Mouse (Mus musculus) hindbrain, embryonic 14.5 days (tissue): Measurements from ENCODE around the gene Pitpnm3. TPM values are rescaled to one million over a fixed set of nuclear protein-coding genes. Genes with fewer than 3 reads are reported as not detected.
"Not testable (repeated sequence)": the region's sequence is repeated elsewhere in the genome, so short reads cannot be mapped to it uniquely, and the experiment has no call there.

Experiments
- ATAC-seq: fragments of 200-750 bp; cut with Nextera tagmentation; 2 replicates; pipeline ENCODE4 v1.8.0; 2017; ENCODE audit warnings: moderate number of reproducible peaks, mild to moderate bottlenecking, moderate TSS enrichment, moderate library complexity; ENCODE audit not compliant: low FRiP score
- DNase-seq: peaks from one replicate; pipeline ENCODE4 v3.0.0-alpha.2; 2015; ENCODE audit warnings: low spot score
- H3K27ac ChIP-seq: fragments of 300-500 bp; sonication (generic); 2 replicates; pipeline ENCODE4 v1.5.1; 2014; ENCODE audit warnings: mild to moderate bottlenecking, moderate library complexity
- H3K27me3 ChIP-seq: fragments of 300-500 bp; sonication (generic); 2 replicates; pipeline ENCODE4 v1.6.1; 2014; ENCODE audit warnings: mild to moderate bottlenecking, low read length, mixed read lengths; ENCODE audit not compliant: control insufficient read depth, insufficient read depth
- H3K36me3 ChIP-seq: fragments of 300-500 bp; sonication (generic); replicated peaks from 2 replicates; pipeline ENCODE4 v1.6.1; 2014; ENCODE audit not compliant: control insufficient read depth, insufficient read depth
- H3K4me1 ChIP-seq: fragments of 300-500 bp; sonication (generic); replicated peaks from 2 replicates; pipeline ENCODE4 v1.6.1; 2014; ENCODE audit warnings: antibody characterized with exemption, low read length, mixed read lengths; ENCODE audit not compliant: control insufficient read depth, insufficient read depth
- H3K4me2 ChIP-seq: fragments of 300-500 bp; sonication (generic); replicated peaks from 2 replicates; pipeline ENCODE4 v1.6.1; 2014; ENCODE audit warnings: mild to moderate bottlenecking, moderate library complexity
- H3K4me3 ChIP-seq: fragments of 300-500 bp; sonication (generic); replicated peaks from 2 replicates; pipeline ENCODE4 v1.5.1; 2014; ENCODE audit warnings: mild to moderate bottlenecking, low read length
- H3K9ac ChIP-seq: fragments of 300-500 bp; sonication (generic); 2 replicates; pipeline ENCODE4 v1.6.1; 2014
- H3K9me3 ChIP-seq: fragments of 300-500 bp; sonication (generic); 2 replicates; pipeline ENCODE4 v1.6.1; 2016; ENCODE audit warnings: low read length; ENCODE audit not compliant: control insufficient read depth
- WGBS: fragments of 180-500 bp; shearing (Covaris S2); extraction: QIAGEN DNeasy Blood & Tissue Kit; methylation state at CpG from one replicate; pipeline ENCODE4 v1.1.7; 2014; 5-methylcytosine and 5-hydroxymethylcytosine counted together
- polyA plus RNA-seq: library from polyadenylated mRNA; unstranded; fragments of >200 nt; fragmentation: Nextera tagmentation; extraction: Ambion mirVana; gene quantifications from 2 replicates; pipeline ENCODE4 v1.2.1, GENCODE M21; 2014

Gene Pitpnm3
- polyA plus RNA-seq, result 4.9 and 5.2 TPM in 2 replicates

DNA sequence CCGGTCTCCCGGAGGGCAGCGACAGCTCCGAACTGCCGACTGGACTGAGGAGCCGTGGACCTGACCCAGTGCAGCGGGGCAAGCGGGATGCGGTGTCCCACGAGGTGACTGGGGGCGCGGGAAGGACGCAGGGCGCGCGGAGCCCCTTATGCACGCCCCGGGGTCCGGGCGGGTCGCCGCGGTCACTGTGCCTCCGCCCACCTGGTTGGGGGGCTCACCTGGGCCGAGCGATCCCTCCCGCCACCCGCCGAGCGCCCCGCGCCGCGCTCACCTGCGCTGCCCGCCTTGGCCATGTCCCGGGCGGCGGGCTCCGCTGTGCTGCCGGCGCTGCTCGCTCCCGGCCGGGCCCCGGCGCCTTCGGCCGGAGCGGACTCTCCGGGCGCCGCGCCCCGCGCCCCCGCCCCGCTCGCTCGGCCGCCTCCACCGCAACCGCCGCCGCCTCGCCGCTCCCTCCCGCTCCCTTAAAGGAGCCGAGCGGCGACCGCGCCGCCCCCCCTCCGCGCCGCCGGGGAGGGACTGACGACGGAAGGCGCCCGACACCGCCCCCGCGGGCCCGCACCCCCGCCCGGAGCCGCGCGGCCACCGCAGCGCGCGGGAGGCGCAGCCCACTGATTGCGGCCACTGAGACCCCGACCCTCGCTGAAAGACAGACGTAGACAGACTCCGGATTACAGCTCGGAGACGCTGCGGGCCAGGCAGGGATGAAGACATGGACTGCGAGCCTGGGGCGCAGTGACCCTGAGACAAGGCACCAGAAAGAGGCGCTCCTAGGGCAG, at the start of gene Pitpnm3:
Pitpnm3 (minus strand) TSS at position 396 of the 776 bp plus-strand sequence.
- Histone ChIP-seq H3K9me3 (no peaks in the 10 kb centered on the region), H3K36me3 (no peaks in the 10 kb centered on the region), H3K27me3 (peaks cover 58% of the 10 kb centered on the region), H3K9ac (peak within 1 kb of the TSS; percentile 82), H3K4me1 (0 out of 2 replicates have a peak, but pooled peaks cover 6% of the 10 kb centered on the region), H3K27ac (0 out of 2 replicates have a peak within 1 kb of the TSS, but pooled peaks have one; percentile 20), H3K4me2 (peak within 1 kb of the TSS; percentile 97), H3K4me3 (peak within 1 kb of the TSS; percentile 73)
- DNase-seq, result no peak
- ATAC-seq, result peak; percentile 37
- WGBS, result under 1% methylated on average over 73 of the region's 107 CpGs

DNA sequence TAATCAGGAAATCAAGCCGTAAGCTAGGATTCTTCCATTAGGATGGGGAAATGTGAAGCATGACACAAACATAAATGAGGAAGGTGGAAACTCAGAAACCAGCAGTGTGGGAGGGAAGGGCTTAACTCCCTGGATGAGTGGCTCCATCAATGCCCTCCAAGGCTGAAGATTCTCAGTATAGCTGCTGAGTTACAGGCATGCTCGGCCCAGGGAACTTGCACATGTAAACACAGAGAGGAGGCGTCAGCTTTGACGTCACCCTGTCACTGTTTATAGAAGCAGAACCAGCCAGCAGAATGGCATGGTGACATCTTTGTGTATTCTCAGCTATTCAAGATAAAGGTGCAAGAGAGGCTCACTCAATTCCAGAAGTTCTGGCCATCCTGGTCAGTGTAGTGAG, 48.7 kb upstream of the Pitpnm3 start:
- no peaks in the 10 kb centered on the region for H3K27me3 ChIP-seq
- H3K9ac ChIP-seq, result no peak overlapping the region
- H3K4me1 ChIP-seq, result no peaks in the 10 kb centered on the region
- 89% methylated on average over 4 of the region's 4 CpGs for WGBS
- no peak overlapping the region for H3K27ac ChIP-seq
- H3K4me3 ChIP-seq, result no peak overlapping the region
- ATAC-seq (no peak), DNase-seq (no peak)
- H3K9me3 ChIP-seq, result no peaks in the 10 kb centered on the region
- peaks cover 68% of the 10 kb centered on the region for H3K36me3 ChIP-seq
- H3K4me2 ChIP-seq, result no peak overlapping the region

DNA sequence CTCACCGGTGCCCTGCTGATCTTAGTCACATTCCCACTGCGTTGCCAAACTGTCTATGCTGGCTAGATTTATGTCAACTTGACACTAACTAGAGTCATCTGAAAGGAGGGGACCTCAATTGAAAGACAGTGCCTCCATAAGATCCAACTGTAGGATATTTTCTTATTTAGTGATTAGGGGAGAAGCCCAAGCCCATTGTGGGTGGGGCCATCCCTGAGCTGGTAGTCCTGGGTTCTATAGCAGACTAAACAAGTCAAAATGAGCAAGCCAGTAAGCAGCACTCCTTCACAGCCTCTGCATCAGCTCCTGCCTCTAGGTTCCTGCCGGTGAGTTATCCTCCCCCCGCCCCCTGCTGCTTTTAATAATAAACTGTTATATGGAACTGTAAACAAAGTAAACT, 45.6 kb upstream of the Pitpnm3 start:
- no peak overlapping the region for H3K4me2 ChIP-seq
- no peaks in the 10 kb centered on the region for H3K4me1 ChIP-seq
- ATAC-seq, result no peak
- no peaks in the 10 kb centered on the region for H3K9me3 ChIP-seq
- 98% methylated on average over 4 of the region's 4 CpGs for WGBS
- no peaks in the 10 kb centered on the region for H3K27me3 ChIP-seq
- DNase-seq, result no peak
- H3K27ac ChIP-seq, result no peak overlapping the region
- peaks cover 70% of the 10 kb centered on the region for H3K36me3 ChIP-seq
- no peak overlapping the region for H3K9ac ChIP-seq
- no peak overlapping the region for H3K4me3 ChIP-seq

DNA sequence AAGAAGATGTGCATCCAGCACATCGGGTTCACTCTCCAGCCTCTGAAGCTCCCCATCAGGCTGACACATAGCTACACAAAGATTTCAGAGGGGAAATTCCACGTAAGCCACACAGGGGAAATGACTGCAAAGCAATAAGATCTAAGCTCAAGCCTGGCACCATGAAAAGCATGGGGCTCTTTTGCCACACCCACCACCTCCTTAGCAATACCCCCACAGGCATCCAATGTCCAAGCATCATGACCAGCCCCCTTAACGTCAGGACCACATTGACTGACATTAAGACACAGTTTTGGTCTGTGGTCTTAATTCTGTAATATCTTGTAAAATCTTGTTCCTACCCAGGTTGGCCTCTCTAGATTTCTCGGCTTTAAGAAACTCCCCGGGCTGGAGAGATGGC, 45.0 kb upstream of the Pitpnm3 start:
- Histone ChIP-seq H3K4me3 (no peak overlapping the region), H3K27ac (no peak overlapping the region), H3K4me1 (no peaks in the 10 kb centered on the region), H3K27me3 (no peaks in the 10 kb centered on the region), H3K9me3 (no peaks in the 10 kb centered on the region), H3K36me3 (peaks cover 72% of the 10 kb centered on the region), H3K9ac (no peak overlapping the region), H3K4me2 (no peak overlapping the region)
- DNase-seq (no peak), ATAC-seq (no peak)
- WGBS, result 92% methylated on average over 5 of the region's 5 CpGs

DNA sequence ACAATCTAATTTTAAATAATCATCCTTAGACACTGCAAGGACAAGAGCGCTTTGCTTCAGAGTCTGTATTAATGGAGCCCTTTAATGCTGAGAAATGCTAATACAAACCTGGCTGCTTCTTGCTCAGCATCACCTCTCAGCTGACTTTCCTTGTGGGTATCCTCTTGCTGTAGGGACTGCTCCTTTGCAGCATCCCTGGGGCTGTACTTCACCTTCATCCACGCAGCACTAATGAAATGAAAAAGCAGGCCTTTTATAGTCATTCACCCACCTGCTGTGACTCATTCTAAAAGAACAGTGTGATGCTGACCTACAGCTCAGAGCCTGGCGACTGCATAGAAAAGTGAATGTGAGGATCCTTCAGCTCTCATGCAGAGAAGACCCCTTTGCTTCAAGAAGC, 41.0 kb upstream of the Pitpnm3 start:
- ATAC-seq, result no peak
- no peak for DNase-seq
- H3K4me3 ChIP-seq, result no peak overlapping the region
- H3K27me3 ChIP-seq, result no peaks in the 10 kb centered on the region
- H3K4me2 ChIP-seq, result no peak overlapping the region
- no peak overlapping the region for H3K9ac ChIP-seq
- no peaks in the 10 kb centered on the region for H3K4me1 ChIP-seq
- H3K36me3 ChIP-seq, result peaks cover 87% of the 10 kb centered on the region
- no peak overlapping the region for H3K27ac ChIP-seq
- WGBS, result 30% methylated on average over 3 of the region's 3 CpGs
- H3K9me3 ChIP-seq, result no peaks in the 10 kb centered on the region

DNA sequence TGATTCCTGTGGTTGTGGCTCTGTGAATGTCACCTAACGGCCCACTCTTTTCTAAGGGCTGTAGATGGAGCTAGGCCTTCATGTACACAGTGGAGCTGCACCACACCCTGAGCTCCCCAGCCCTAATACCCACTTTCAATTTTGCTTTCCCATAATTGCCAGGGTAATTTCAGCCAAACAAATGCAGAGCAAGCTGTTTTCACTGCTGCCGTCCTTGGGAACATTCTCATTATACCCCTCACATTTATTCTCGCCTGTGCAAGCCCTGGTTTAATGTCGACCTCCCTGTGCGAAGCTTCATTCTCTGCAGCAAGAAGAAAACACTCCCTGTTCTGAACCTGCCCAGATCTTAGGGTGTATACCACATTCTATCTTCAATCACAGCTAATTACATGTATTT, 40.4 kb upstream of the Pitpnm3 start:
- ATAC-seq (no peak), DNase-seq (no peak)
- Histone ChIP-seq H3K4me3 (no peak overlapping the region), H3K9me3 (no peaks in the 10 kb centered on the region), H3K27me3 (no peaks in the 10 kb centered on the region), H3K4me2 (no peak overlapping the region), H3K36me3 (peaks cover 84% of the 10 kb centered on the region), H3K4me1 (no peaks in the 10 kb centered on the region), H3K9ac (no peak overlapping the region), H3K27ac (no peak overlapping the region)
- WGBS, result 81% methylated on average over 5 of the region's 5 CpGs

DNA sequence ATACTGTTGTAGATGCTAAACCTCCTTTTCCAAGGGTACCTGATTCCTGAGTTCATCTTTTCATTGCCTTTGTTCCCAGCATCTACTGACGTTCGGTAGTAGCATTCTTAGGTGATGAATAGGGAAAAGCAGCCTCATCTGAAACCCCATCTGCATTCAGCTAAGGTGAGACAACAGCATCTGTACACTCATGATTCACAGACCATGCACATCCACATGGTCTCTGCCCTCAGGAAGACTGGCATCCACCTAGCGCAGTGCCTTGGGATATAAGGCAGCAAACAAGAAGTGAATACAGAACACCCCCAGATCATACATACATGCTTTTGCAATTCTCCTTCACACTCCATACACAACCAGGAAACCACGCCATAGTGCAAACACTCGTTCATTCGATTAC, 39.1 kb upstream of the Pitpnm3 start:
- H3K4me2 ChIP-seq, result no peak overlapping the region
- no peak overlapping the region for H3K4me3 ChIP-seq
- ATAC-seq (no peak), DNase-seq (no peak)
- H3K9me3 ChIP-seq, result no peaks in the 10 kb centered on the region
- H3K4me1 ChIP-seq, result no peaks in the 10 kb centered on the region
- H3K9ac ChIP-seq, result no peak overlapping the region
- no peak overlapping the region for H3K27ac ChIP-seq
- H3K27me3 ChIP-seq, result no peaks in the 10 kb centered on the region
- H3K36me3 ChIP-seq, result peaks cover 90% of the 10 kb centered on the region
- WGBS, result 95% methylated on average over 6 of the region's 6 CpGs

GRCm38 (mm10) chr11:72173506-72173905, 37.9 kb upstream of the Pitpnm3 start:
- H3K9me3 ChIP-seq, result no peaks in the 10 kb centered on the region
- no peak for DNase-seq
- no peak overlapping the region for H3K4me3 ChIP-seq
- peaks cover 90% of the 10 kb centered on the region for H3K36me3 ChIP-seq
- WGBS, result 79% methylated on average over 5 of the region's 5 CpGs
- H3K9ac ChIP-seq, result no peak overlapping the region
- no peak for ATAC-seq
- no peaks in the 10 kb centered on the region for H3K27me3 ChIP-seq
- H3K4me2 ChIP-seq, result no peak overlapping the region
- no peaks in the 10 kb centered on the region for H3K4me1 ChIP-seq
- no peak overlapping the region for H3K27ac ChIP-seq

- H3K36me3 ChIP-seq, result peaks cover 90% of the 10 kb centered on the region
- DNase-seq, H3K9me3 ChIP-seq, H3K9ac ChIP-seq, ATAC-seq, H3K4me3 ChIP-seq, H3K27me3 ChIP-seq, H3K4me1 ChIP-seq, H3K27ac ChIP-seq, H3K4me2 ChIP-seq: not testable (repeated sequence)
- WGBS, result 82% methylated on average over 4 of the region's 4 CpGs
Measured at GRCm38 (mm10) chr11:72171906-72172305, 36.3 kb upstream of the Pitpnm3 start.
